Mouse (Mus musculus) CH12.LX (cell line): ENCODE data around the gene Ptprf. TPM values are rescaled to one million over a fixed set of nuclear protein-coding genes. Genes with fewer than 3 reads are reported as not detected.

Experiments
- DNase-seq: peaks from one replicate; pipeline ENCODE4 v3.0.0-alpha.2; 2013; ENCODE audit errors: extremely low read depth
- H3K27ac ChIP-seq: 2 replicates; pipeline ENCODE4 v1.5.1; 2012; ENCODE audit warnings: low read depth, mild to moderate bottlenecking, control low read depth, moderate library complexity; ENCODE audit not compliant: insufficient read depth
- H3K27me3 ChIP-seq: replicated peaks from 2 replicates; pipeline ENCODE3; 2012; ENCODE audit warnings: inconsistent platforms
- H3K36me3 ChIP-seq, 2 experiments: replicated peaks in 1 of 2; 2 replicates each; pipeline versions ENCODE3 to v1.6.1; 2012; ENCODE audit warnings: inconsistent platforms in 1 of 2, low read length in 1 of 2, mild to moderate bottlenecking in 1 of 2, mixed read lengths in 1 of 2, moderate library complexity in 1 of 2; ENCODE audit not compliant: control insufficient read depth in 1 of 2, insufficient read depth in 1 of 2
- H3K4me1 ChIP-seq, 2 experiments: 2 replicates each; pipeline ENCODE4 v1.6.1; 2012; ENCODE audit warnings: inconsistent platforms in 1 of 2, moderate library complexity in 1 of 2; ENCODE audit not compliant: insufficient read depth in 2 of 2, control insufficient read depth in 1 of 2
- H3K4me2 ChIP-seq: 2 replicates; pipeline ENCODE4 v1.6.1; 2012; ENCODE audit warnings: low read depth, mild to moderate bottlenecking, control low read depth; ENCODE audit not compliant: poor library complexity, insufficient read depth, severe bottlenecking
- H3K4me3 ChIP-seq, 3 experiments: fragments of 150-350 bp in 1 of 3; sonication (generic) in 1 of 3; replicated peaks in 1 of 3; 2 replicates each; pipeline versions ENCODE3 to v1.5.1; 2011 to 2012; ENCODE audit warnings: low read depth in 2 of 3, low read length in 2 of 3, mild to moderate bottlenecking in 2 of 3, moderate library complexity in 2 of 3, control low read depth in 1 of 3, improper control_type of control experiment in 1 of 3, inconsistent platforms in 1 of 3, mixed read lengths in 1 of 3; ENCODE audit not compliant: poor library complexity in 1 of 3
- H3K79me2 ChIP-seq: replicated peaks from 2 replicates; pipeline ENCODE4 v1.6.1; 2012; ENCODE audit warnings: mild to moderate bottlenecking, moderate library complexity; ENCODE audit not compliant: control insufficient read depth, poor library complexity, insufficient read depth, severe bottlenecking; ENCODE audit errors: extremely low read depth
- H3K9ac ChIP-seq: 2 replicates; pipeline ENCODE4 v1.6.1; 2012; ENCODE audit warnings: low read depth, mild to moderate bottlenecking, control low read depth, moderate library complexity; ENCODE audit not compliant: insufficient read depth
- H3K9me3 ChIP-seq: replicated peaks from 2 replicates; pipeline ENCODE3; 2012; ENCODE audit warnings: low read length, inconsistent platforms, mixed read lengths
- BHLHE40 ChIP-seq: IDR thresholded peaks from 2 replicates; pipeline ENCODE4 v1.6.1; 2011; ENCODE audit warnings: mild to moderate bottlenecking, low read depth, low read length, improper control_type of control experiment
- CHD1 ChIP-seq: IDR thresholded peaks from 2 replicates; pipeline ENCODE4 v1.6.1; 2012; ENCODE audit warnings: low read depth, low read length, improper control_type of control experiment, inconsistent platforms
- E2F4 ChIP-seq: IDR thresholded peaks from 2 replicates; pipeline ENCODE4 v1.6.1; 2011; ENCODE audit warnings: low read depth, low read length, improper control_type of control experiment; ENCODE audit not compliant: insufficient replicate concordance
- HCFC1 ChIP-seq: IDR thresholded peaks from 2 replicates; pipeline ENCODE4 v1.6.1; 2012; ENCODE audit warnings: low read depth, mild to moderate bottlenecking, inconsistent platforms, low read length, improper control_type of control experiment
- IRF4 ChIP-seq: IDR thresholded peaks from 2 replicates; pipeline ENCODE4 v1.6.1; 2014; ENCODE audit warnings: low read depth, mild to moderate bottlenecking, inconsistent platforms, low read length, improper control_type of control experiment
- JUND ChIP-seq: conservative IDR thresholded peaks from 2 replicates; pipeline ENCODE4 v1.6.1; 2011; ENCODE audit warnings: low read depth, low read length, improper control_type of control experiment
- KAT2A ChIP-seq: IDR thresholded peaks from 2 replicates; pipeline ENCODE4 v1.6.1; 2012; ENCODE audit warnings: low read length, improper control_type of control experiment, inconsistent platforms; ENCODE audit not compliant: insufficient replicate concordance
- MAFK ChIP-seq: IDR thresholded peaks from 2 replicates; pipeline ENCODE4 v1.6.1; 2011; ENCODE audit warnings: low read length, improper control_type of control experiment; ENCODE audit not compliant: insufficient replicate concordance
- MXI1 ChIP-seq: IDR thresholded peaks from 2 replicates; pipeline ENCODE4 v1.6.1; 2011; ENCODE audit warnings: mild to moderate bottlenecking, low read depth, low read length, improper control_type of control experiment
- NRF1 ChIP-seq: IDR thresholded peaks from 2 replicates; pipeline ENCODE4 v1.6.1; 2014; ENCODE audit warnings: low read depth, mild to moderate bottlenecking, inconsistent platforms, low read length, improper control_type of control experiment, moderate library complexity
- POLR2AphosphoS2 ChIP-seq: IDR thresholded peaks from 2 replicates; pipeline ENCODE4 v1.6.1; 2011; ENCODE audit warnings: low read depth, low read length, improper control_type of control experiment
- SIN3A ChIP-seq: IDR thresholded peaks from 2 replicates; pipeline ENCODE4 v1.6.1; 2012; ENCODE audit warnings: low read length, improper control_type of control experiment, inconsistent platforms
- TBP ChIP-seq: conservative IDR thresholded peaks from 2 replicates; pipeline ENCODE4 v1.6.1; 2011; ENCODE audit warnings: low read depth, low read length, improper control_type of control experiment
- USF2 ChIP-seq: conservative IDR thresholded peaks from 2 replicates; pipeline ENCODE4 v1.6.1; 2011; ENCODE audit warnings: low read depth, low read length, improper control_type of control experiment
- ZC3H11A ChIP-seq: IDR thresholded peaks from 2 replicates; pipeline ENCODE4 v1.6.1; 2012; ENCODE audit warnings: low read depth, mild to moderate bottlenecking, inconsistent platforms, low read length, improper control_type of control experiment
- ZKSCAN1 ChIP-seq: IDR thresholded peaks from 2 replicates; pipeline ENCODE4 v1.6.1; 2012; ENCODE audit warnings: low read depth, inconsistent platforms, low read length, improper control_type of control experiment, borderline replicate concordance
- dilution Hi-C: fragments of 300-500 bp; cut with MboI; formaldehyde crosslinking; loops from 2 replicates; pipeline ENCODE4 v1.14.3; 2020; ENCODE audit warnings: low sequenced_read_pairs; ENCODE audit not compliant: extremely low pct_unique_long_range_greater_than_20kb, extremely low pct_ligation_motif_present
- in situ Hi-C: fragments of 300-500 bp; cut with MboI; formaldehyde crosslinking; loops from 3 replicates; pipeline ENCODE4 v1.14.3; 2019; ENCODE audit warnings: low sequenced_read_pairs, low pct_ligation_motif_present, low pct_unique_long_range_greater_than_20kb, mixed read lengths
- polyA plus RNA-seq: library from polyadenylated mRNA; unstranded; fragments of >175 nt; gene quantifications from 2 replicates; pipeline ENCODE4 v1.2.1, GENCODE M21; 2012; ENCODE audit warnings: low read depth; ENCODE audit not compliant: insufficient read length
- total RNA-seq, 2 experiments: library from RNA; depleted of rRNA; stranded (reverse); fragments of 300-350 nt in 1 of 2; fragments of >200 nt in 1 of 2; gene quantifications; 2 replicates each; pipeline ENCODE4 v1.2.3; 2012 to 2014

Ptprf gene
- total and polyA plus RNA-seq, 3 experiments, result 0.11 to 0.21 TPM; not detected in 1

DNA sequence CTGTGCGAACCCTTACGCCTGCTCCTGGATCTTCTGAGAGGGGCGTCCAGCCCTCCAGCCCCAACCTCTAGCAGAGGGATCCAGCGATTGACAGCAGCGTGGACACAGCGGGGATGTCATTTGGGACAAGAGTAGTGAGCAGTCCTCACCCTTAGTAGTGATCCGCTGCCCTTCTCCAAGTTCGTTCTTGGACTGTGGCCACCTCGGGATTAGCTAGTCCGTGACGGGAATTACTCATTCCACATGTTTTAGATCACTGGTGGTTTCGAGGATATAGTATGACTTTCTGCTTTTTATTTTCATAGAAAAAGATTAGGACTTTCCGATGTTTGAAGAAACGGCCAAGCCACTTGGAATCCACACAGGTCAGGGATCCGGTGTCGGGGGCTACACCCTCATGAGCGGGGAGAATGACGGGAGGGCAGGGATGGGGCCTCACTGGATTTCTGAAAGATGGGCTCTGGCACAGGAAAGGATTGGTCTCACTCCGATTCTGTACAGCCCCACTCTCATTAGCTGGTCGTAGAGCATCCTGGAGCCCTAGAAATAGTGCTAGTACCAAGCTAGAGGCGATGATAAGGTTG, 15.0 kb upstream of the Ptprf start:
- dilution Hi-C loops, result no loop called here
- no peak overlapping the region for H3K27ac ChIP-seq
- no peak for DNase-seq
- H3K4me1 ChIP-seq, result no peaks in the 10 kb centered on the region
- H3K27me3 ChIP-seq, result peaks cover 87% of the 10 kb centered on the region
- no peak for TF ChIP-seq ZKSCAN1
- no peak for TF ChIP-seq NRF1
- TF ChIP-seq E2F4, result no peak
- no peak for TF ChIP-seq MAFK
- TF ChIP-seq ZC3H11A, result no peak
- no peak for TF ChIP-seq IRF4
- no peak for TF ChIP-seq JUND
- TF ChIP-seq USF2, result no peak
- no peak for TF ChIP-seq POLR2AphosphoS2
- TF ChIP-seq CHD1, result no peak
- TF ChIP-seq KAT2A, result no peak
- TF ChIP-seq TBP, result no peak
- TF ChIP-seq SIN3A, result no peak
- TF ChIP-seq MXI1, result no peak
- no peak for TF ChIP-seq BHLHE40
- no peaks in the 10 kb centered on the region for H3K36me3 ChIP-seq
- H3K4me3 ChIP-seq, result no peak overlapping the region
- H3K9me3 ChIP-seq, result no peaks in the 10 kb centered on the region
- no peak overlapping the region for H3K9ac ChIP-seq
- no peak overlapping the region for H3K4me2 ChIP-seq
- H3K79me2 ChIP-seq, result no peaks in the 10 kb centered on the region
- in situ Hi-C loops, result no loop called here

- Histone ChIP-seq H3K4me2 (no peak overlapping the region), H3K4me1 (no peaks in the 10 kb centered on the region), H3K9me3 (no peaks in the 10 kb centered on the region), H3K36me3 (no peaks in the 10 kb centered on the region), H3K4me3 (no peak overlapping the region), H3K79me2 (no peaks in the 10 kb centered on the region), H3K27ac (no peak overlapping the region), H3K9ac (no peak overlapping the region), H3K27me3 (peaks cover 85% of the 10 kb centered on the region)
- in situ Hi-C loops, result no loop called here
- dilution Hi-C loops, result no loop called here
- TF ChIP-seq HCFC1, result no peak
- TF ChIP-seq E2F4, result no peak
- TF ChIP-seq SIN3A, result no peak
- DNase-seq, result no peak
Observed at GRCm38 (mm10) chr4:118304984-118305383, 13.8 kb upstream of the Ptprf start.
